Mouse (Mus musculus) midbrain, embryonic 10.5 days (tissue): ENCODE data around the gene Nphp1. TPM values are rescaled to one million over a fixed set of nuclear protein-coding genes. Genes with fewer than 3 reads are reported as not detected.

Experiments used
- DNase-seq: peaks from one replicate; pipeline ENCODE4 v3.0.0-alpha.2; 2017; ENCODE audit warnings: low spot score
- H3K27ac ChIP-seq: fragments of 300-500 bp; sonication (generic); replicated peaks from 2 replicates; pipeline ENCODE4 v1.5.1; 2016; ENCODE audit warnings: mild to moderate bottlenecking
- H3K27me3 ChIP-seq: fragments of 300-500 bp; sonication (generic); 2 replicates; pipeline ENCODE4 v1.6.1; 2016; ENCODE audit warnings: low read depth, mild to moderate bottlenecking; ENCODE audit not compliant: poor library complexity, severe bottlenecking
- H3K36me3 ChIP-seq: fragments of 300-500 bp; sonication (generic); 2 replicates; pipeline ENCODE4 v1.6.1; 2016; ENCODE audit warnings: mild to moderate bottlenecking, moderate library complexity
- H3K4me1 ChIP-seq: fragments of 300-500 bp; sonication (generic); 2 replicates; pipeline ENCODE4 v1.6.1; 2016
- H3K4me3 ChIP-seq: fragments of 300-500 bp; sonication (generic); 2 replicates; pipeline ENCODE4 v1.5.1; 2016; ENCODE audit warnings: mild to moderate bottlenecking, moderate library complexity
- H3K9me3 ChIP-seq: fragments of 300-500 bp; sonication (generic); replicated peaks from 2 replicates; pipeline ENCODE4 v1.6.1; 2016; ENCODE audit warnings: mild to moderate bottlenecking
- WGBS: fragments of 180-500 bp; shearing (Covaris S2); methylation state at CpG from one replicate; pipeline ENCODE4 v1.1.7; 2016; 5-methylcytosine and 5-hydroxymethylcytosine counted together
- polyA plus RNA-seq: library from polyadenylated mRNA; unstranded; fragments of >200 nt; fragmentation: Nextera tagmentation; extraction: Ambion mirVana; gene quantifications from 2 replicates; pipeline ENCODE4 v1.2.1, GENCODE M21; 2016

Nphp1 gene
- polyA plus RNA-seq: 42.2 and 45.1 TPM in 2 replicates

DNA sequence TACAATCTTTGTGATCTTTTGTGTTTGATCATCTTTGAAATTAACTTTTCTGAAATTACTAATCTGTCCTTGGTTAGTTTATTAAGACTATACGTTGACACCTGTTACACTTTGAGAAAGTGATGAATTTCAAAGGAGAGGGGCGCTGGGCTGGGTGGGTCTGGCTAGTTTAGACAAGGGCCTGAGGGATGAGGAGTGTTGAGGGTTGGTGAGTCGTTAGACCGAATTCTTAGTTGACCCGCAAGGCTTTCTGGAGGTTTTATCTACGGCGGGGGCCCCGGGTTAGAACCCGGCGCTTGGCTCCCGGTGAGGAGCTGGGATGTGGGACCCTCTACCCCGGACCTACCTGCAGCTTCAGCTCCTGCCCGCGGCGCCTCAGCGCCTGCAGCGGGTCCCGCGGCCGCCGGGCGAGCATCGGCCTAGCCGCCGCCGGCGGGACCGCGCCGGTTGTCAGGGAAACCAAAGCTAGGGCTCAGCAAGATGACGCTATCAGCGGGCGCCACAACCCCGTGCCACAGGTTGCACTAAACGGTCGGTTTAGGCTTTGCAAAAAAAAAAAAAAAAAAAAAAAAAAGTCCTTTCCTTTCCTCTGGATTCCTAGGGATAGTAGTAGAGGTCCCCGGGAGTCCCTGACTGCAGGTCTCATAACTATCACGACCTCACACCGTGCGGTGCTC, at the start of gene Nphp1:
Gene Nphp1 (minus strand): TSS at position 458 of the 677 bp plus-strand sequence.
- Histone ChIP-seq H3K4me3 (peak within 1 kb of the TSS; percentile 75), H3K36me3 (no peaks in the 10 kb centered on the region), H3K4me1 (peaks cover 38% of the 10 kb centered on the region), H3K9me3 (no peaks in the 10 kb centered on the region), H3K27ac (peak within 1 kb of the TSS; percentile 93), H3K27me3 (no peaks in the 10 kb centered on the region)
- WGBS: under 1% methylated on average over 40 of the region's 40 CpGs
- DNase-seq: peak; percentile 87

DNA sequence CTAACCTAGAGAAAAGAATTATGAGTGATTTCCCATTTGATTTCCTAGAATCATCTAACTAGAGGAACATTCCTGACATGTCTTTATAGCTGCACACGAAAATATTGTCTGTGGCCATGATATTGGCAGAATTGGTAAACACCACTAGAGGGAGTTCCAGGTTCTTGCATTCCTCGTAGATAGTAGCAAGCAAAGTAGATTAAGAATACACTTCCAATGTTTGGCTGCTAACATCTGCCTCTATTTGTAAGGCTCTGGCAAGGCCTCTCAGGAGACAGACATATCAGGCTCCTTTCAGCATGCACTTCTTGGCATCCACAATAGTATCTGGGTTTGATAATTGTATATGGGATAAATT, 44.1 kb upstream of the Nphp1 start:
- no peaks in the 10 kb centered on the region for H3K9me3 ChIP-seq
- 20% methylated on average over 2 of the region's 2 CpGs for WGBS

GRCm38 (mm10) chr2:127832103-127832832, 43.6 kb upstream of the Nphp1 start:
- H3K27ac ChIP-seq: peak overlapping the region; percentile 87
- peaks cover 20% of the 10 kb centered on the region for H3K4me1 ChIP-seq
- peaks cover 24% of the 10 kb centered on the region for H3K36me3 ChIP-seq
- H3K4me3 ChIP-seq: peak overlapping the region; percentile 86
- DNase-seq: no peak
- H3K9me3 ChIP-seq: no peaks in the 10 kb centered on the region
- WGBS: 45% methylated on average over 11 of the region's 11 CpGs
- H3K27me3 ChIP-seq: peaks cover 5% of the 10 kb centered on the region

More for the DNA sequence above, 44.1 kb upstream of the Nphp1 start:
- H3K36me3 ChIP-seq: peaks cover 18% of the 10 kb centered on the region
- peaks cover 10% of the 10 kb centered on the region for H3K27me3 ChIP-seq
- no peak for DNase-seq
- peaks cover 20% of the 10 kb centered on the region for H3K4me1 ChIP-seq
- no peak overlapping the region for H3K4me3 ChIP-seq
- H3K27ac ChIP-seq: no peak overlapping the region

- Histone ChIP-seq H3K36me3 (peaks cover 31% of the 10 kb centered on the region), H3K4me1 (peaks cover 20% of the 10 kb centered on the region), H3K27me3 (no peaks in the 10 kb centered on the region), H3K4me3 (peak within 1 kb of the TSS; percentile 86), H3K27ac (peak within 1 kb of the TSS; percentile 87), H3K9me3 (no peaks in the 10 kb centered on the region)
- peak; percentile 96 for DNase-seq
- under 1% methylated on average over 56 of the region's 56 CpGs for WGBS
These were observed 42.9 kb upstream of the Nphp1 start, which contains the start of gene Bub1 for GRCm38 (mm10) chr2:127831401-127832102. Gene Bub1 (minus strand): TSS chr2:127831865.

DNA sequence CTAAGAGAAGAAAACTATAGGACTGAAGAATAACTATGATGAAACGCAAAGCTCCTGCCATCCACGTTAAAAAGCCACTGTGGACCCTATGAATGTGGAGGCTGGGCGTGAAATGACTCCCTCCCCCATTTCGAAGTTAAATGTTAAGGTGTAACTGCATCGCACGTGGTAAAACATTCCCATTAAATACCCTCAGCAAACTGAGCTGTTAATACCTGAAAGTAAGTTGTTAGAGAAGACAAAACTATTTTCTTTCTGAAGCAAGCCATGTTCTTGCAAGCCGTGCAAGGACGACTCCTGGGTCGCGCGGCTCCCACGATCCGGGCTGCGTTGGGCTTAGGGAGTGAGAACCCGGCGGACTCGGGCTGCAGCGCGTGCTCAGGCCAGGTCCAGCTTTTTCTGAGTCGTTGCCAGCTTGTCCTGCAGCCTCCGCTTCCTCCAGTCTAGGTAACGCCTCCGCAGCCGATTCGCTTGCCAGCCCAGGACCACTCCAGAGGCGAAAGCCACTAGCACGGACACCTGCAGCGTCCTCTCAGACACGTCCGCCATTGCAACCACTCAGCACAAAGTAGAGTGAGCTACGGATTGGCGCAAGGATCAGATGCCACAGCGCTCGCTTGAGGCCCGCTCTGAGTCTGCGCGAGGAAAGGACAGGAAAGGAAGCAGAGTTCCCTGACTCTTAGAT, 3.4 kb upstream of the Nphp1 start, which contains the start of gene Mtln:
Gene Mtln (minus strand): TSS at position 570 of the 685 bp plus-strand sequence.
- H3K4me1 ChIP-seq: peaks cover 38% of the 10 kb centered on the region
- H3K9me3 ChIP-seq: no peaks in the 10 kb centered on the region
- peak within 1 kb of the TSS; percentile 96 for H3K27ac ChIP-seq
- under 1% methylated on average over 37 of the region's 37 CpGs for WGBS
- no peaks in the 10 kb centered on the region for H3K27me3 ChIP-seq
- H3K4me3 ChIP-seq: peak within 1 kb of the TSS; percentile 74
- no peaks in the 10 kb centered on the region for H3K36me3 ChIP-seq
- DNase-seq: peak; percentile 89

- Histone ChIP-seq H3K4me1 (peaks cover 38% of the 10 kb centered on the region), H3K36me3 (no peaks in the 10 kb centered on the region), H3K4me3 (peak overlapping the region; percentile 75), H3K27me3 (no peaks in the 10 kb centered on the region), H3K9me3 (no peaks in the 10 kb centered on the region), H3K27ac (peak overlapping the region; percentile 93; the same call in 1 of the 2 replicates)
- no peak for DNase-seq
- 24% methylated on average over 9 of the region's 9 CpGs for WGBS
These were observed 1.1 kb upstream of the Nphp1 start for GRCm38 (mm10) chr2:127789651-127790270.

GRCm38 (mm10) chr2:127789138-127789537, 441 bp upstream of the Nphp1 start:
- WGBS: 8% methylated on average over 11 of the region's 11 CpGs
- DNase-seq: peak; percentile 35
- Histone ChIP-seq H3K27me3 (no peaks in the 10 kb centered on the region), H3K4me3 (peak overlapping the region; percentile 75), H3K36me3 (no peaks in the 10 kb centered on the region), H3K9me3 (no peaks in the 10 kb centered on the region), H3K4me1 (peaks cover 38% of the 10 kb centered on the region), H3K27ac (peak overlapping the region; percentile 93)

- Histone ChIP-seq H3K4me3 (no peak overlapping the region), H3K4me1 (peaks cover 38% of the 10 kb centered on the region), H3K36me3 (no peaks in the 10 kb centered on the region), H3K27ac (no peak overlapping the region), H3K9me3 (no peaks in the 10 kb centered on the region), H3K27me3 (no peaks in the 10 kb centered on the region)
- WGBS: 92% methylated on average over 5 of the region's 5 CpGs
- no peak for DNase-seq
These were observed 1.5 kb downstream of the Nphp1 start for GRCm38 (mm10) chr2:127787226-127787625.

DNA sequence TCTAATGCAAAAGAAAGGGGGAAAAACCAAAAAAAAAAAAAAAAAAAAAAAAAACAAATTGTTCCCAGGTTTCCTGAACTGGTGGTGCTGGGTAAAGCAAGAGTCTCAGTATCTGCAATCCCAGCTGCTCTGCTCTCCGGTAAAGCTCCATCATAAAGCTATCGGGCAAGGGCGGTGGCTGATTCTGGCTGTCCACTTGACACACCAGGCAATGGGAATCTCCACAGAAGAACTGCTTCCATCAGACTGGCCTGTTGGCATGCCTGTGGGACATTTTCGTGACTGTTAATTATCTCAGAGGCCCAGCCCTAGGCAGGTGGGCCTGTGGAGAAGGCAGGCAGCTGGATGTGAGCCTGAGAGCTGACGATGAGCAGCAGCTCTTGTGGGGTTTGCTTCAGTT, 10.2 kb downstream of the Nphp1 start:
- no peaks in the 10 kb centered on the region for H3K9me3 ChIP-seq
- no peak overlapping the region for H3K27ac ChIP-seq
- no peaks in the 10 kb centered on the region for H3K27me3 ChIP-seq
- H3K4me1 ChIP-seq: peaks cover 17% of the 10 kb centered on the region
- 89% methylated on average over 5 of the region's 5 CpGs for WGBS
- DNase-seq: no peak
- peaks cover 51% of the 10 kb centered on the region for H3K36me3 ChIP-seq
- H3K4me3 ChIP-seq: no peak overlapping the region

DNA sequence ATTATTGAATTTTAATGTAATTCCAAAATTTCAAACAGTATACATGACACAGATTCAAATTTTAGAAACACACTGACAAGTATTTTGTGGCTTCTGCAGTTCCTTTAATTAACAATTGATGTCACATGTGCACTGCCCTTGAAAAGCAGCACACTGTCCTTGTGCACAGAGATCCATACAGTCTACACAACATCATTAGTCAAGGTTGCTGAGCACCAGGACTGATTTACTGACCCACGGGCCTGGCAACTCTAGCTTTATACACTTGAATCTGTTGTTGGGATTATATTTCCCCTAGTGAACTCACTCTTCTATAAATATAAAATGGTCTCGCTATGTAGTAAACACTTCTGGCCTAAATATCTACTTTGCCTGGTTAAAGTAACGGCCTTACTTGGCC, 13.7 kb downstream of the Nphp1 start:
- Histone ChIP-seq H3K4me3 (no peak overlapping the region), H3K27me3 (no peaks in the 10 kb centered on the region), H3K4me1 (peaks cover 17% of the 10 kb centered on the region), H3K27ac (peak overlapping the region; percentile 85), H3K9me3 (no peaks in the 10 kb centered on the region), H3K36me3 (peaks cover 75% of the 10 kb centered on the region)
- 73% methylated on average over 3 of the region's 3 CpGs for WGBS
- no peak for DNase-seq

DNA sequence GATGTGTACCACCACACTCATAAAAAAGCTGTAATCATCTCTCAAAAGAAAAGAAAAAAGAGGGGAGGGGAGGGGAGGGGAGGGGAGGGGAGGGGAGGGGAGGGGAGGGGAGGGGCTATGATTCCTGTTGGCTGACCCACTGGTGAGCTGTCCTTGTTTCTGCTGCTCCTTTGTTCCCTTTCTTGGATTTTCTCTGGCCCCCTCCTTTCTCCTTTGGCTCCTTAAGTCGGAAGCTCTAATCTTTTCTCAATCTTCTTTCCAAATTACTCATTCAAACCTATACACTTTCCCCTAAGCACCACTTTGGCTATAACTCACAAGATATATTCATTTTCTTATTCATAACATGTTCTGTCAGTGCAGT, 14.1 kb downstream of the Nphp1 start:
- H3K36me3 ChIP-seq: peaks cover 75% of the 10 kb centered on the region
- DNase-seq: no peak
- H3K9me3 ChIP-seq: no peaks in the 10 kb centered on the region
- WGBS: 12% methylated on average over 1 of the region's 1 CpGs
- H3K4me3 ChIP-seq: peak overlapping the region; percentile 32; the same call in 1 of the 2 replicates
- no peaks in the 10 kb centered on the region for H3K27me3 ChIP-seq
- peaks cover 17% of the 10 kb centered on the region for H3K4me1 ChIP-seq
- peak overlapping the region; percentile 85 for H3K27ac ChIP-seq
